In genomic region chr7:141647815-141648214, GRCm38 (mm10) we compare ENCODE assay signal across 29 mouse cellular contexts. TPM values are rescaled to one million over a fixed set of nuclear protein-coding genes. Genes with fewer than 3 reads are reported as not detected.
DNase-seq lines count a peak whose midpoint lies in the region; ATAC-seq lines count a peak whose summit lies in the region.
"Had no signal": no experiment of that assay in that cellular context is flagged by ENCODE, and none has a peak within 500 bp of the region (broad histone marks: within the 10 kb centered on the region; RNA-seq: fewer than 3 reads in every experiment).

No protein-coding gene starts in this region.

- no peak for DNase-seq in kidney, adult 18-20 months
- DNase-seq in kidney, postnatal 10 days: peak; percentile 34
- DNase-seq in kidney, adult 8-10 months: no peak
- peak; percentile 16 to 71 for DNase-seq in kidney, postnatal 25 days
- DNase-seq in heart, postnatal 4 days: no peak
- DNase-seq: adrenal gland, adult 2 months; adrenal gland, postnatal 14 days; cerebellum, adult 11 months; cerebellum, adult 2 months; cerebellum, adult 9-11 months; cerebellum, postnatal 25 days; forebrain, postnatal 0 days; gastrocnemius, postnatal 25 days; heart, adult 2 months; heart, postnatal 14 days had no signal

- H3K9ac ChIP-seq in kidney, embryonic 15.5 days: no peak overlapping the region
- H3K9ac ChIP-seq: embryonic facial prominence, embryonic 12.5 days; embryonic facial prominence, embryonic 15.5 days; forebrain, postnatal 0 days; heart, embryonic 13.5 days; hindbrain, embryonic 12.5 days; hindbrain, embryonic 15.5 days had no signal

- H3K9me3 ChIP-seq in kidney, embryonic 15.5 days (replicated peaks): no peaks in the 10 kb centered on the region
- H3K9me3 ChIP-seq: embryonic facial prominence, embryonic 12.5 days; embryonic facial prominence, embryonic 15.5 days; heart, embryonic 10.5 days; heart, embryonic 13.5 days; hindbrain, embryonic 12.5 days; hindbrain, embryonic 15.5 days had no signal

- H3K27ac ChIP-seq in kidney, embryonic 15.5 days: no peak overlapping the region
- H3K27ac ChIP-seq: embryonic facial prominence, embryonic 12.5 days; embryonic facial prominence, embryonic 15.5 days; heart, adult 2 months; heart, embryonic 10.5 days; heart, embryonic 13.5 days; hindbrain, embryonic 12.5 days; hindbrain, embryonic 15.5 days had no signal

- WGBS in kidney, embryonic 15.5 days: 50% methylated on average over 11 of the region's 11 CpGs

- H3K36me3 ChIP-seq in kidney, embryonic 15.5 days: no peaks in the 10 kb centered on the region
- H3K36me3 ChIP-seq: embryonic facial prominence, embryonic 12.5 days; embryonic facial prominence, embryonic 15.5 days; heart, embryonic 10.5 days; heart, embryonic 13.5 days; hindbrain, embryonic 12.5 days; hindbrain, embryonic 15.5 days had no signal

- H3K27me3 ChIP-seq in kidney, embryonic 15.5 days: no peaks in the 10 kb centered on the region
- H3K27me3 ChIP-seq: embryonic facial prominence, embryonic 12.5 days; embryonic facial prominence, embryonic 15.5 days; heart, embryonic 13.5 days; hindbrain, embryonic 12.5 days; hindbrain, embryonic 15.5 days had no signal

- ATAC-seq in kidney, embryonic 15.5 days (replicated peaks; ENCODE audit: low FRiP score): peak; percentile 55
- ATAC-seq: CD4-positive, CD25-positive, alpha-beta regulatory T cell, adult 4 months; forebrain, embryonic 14.5 days; forebrain, postnatal 0 days had no signal

- H3K4me2 ChIP-seq in kidney, embryonic 15.5 days: no peak overlapping the region
- H3K4me2 ChIP-seq: embryonic facial prominence, embryonic 12.5 days; embryonic facial prominence, embryonic 15.5 days; heart, embryonic 13.5 days; hindbrain, embryonic 12.5 days; hindbrain, embryonic 15.5 days had no signal

- 0 out of 2 replicates have a peak, but pooled peaks cover 2% of the 10 kb centered on the region for H3K4me1 ChIP-seq in kidney, embryonic 15.5 days
- H3K4me1 ChIP-seq: embryonic facial prominence, embryonic 12.5 days; embryonic facial prominence, embryonic 15.5 days; heart, embryonic 13.5 days; hindbrain, embryonic 12.5 days; hindbrain, embryonic 15.5 days had no signal

- no peak overlapping the region for H3K4me3 ChIP-seq in kidney, embryonic 15.5 days (replicated peaks)
- H3K4me3 ChIP-seq: embryonic facial prominence, embryonic 12.5 days; embryonic facial prominence, embryonic 15.5 days; heart, adult 2 months; heart, embryonic 10.5 days; heart, embryonic 13.5 days; hindbrain, embryonic 12.5 days; hindbrain, embryonic 15.5 days had no signal

RNA-seq across cellular contexts. Expression of gene Muc6, which starts 7.3 kb away (rescaled TPM):
- polyA plus RNA-seq in kidney, embryonic 15.5 days (2015; fragmentation: Nextera tagmentation; extraction: Ambion mirVana): 0.23 TPM in 2 replicates
- not detected for total RNA-seq in heart, postnatal 4 days (2021)
- total RNA-seq: adrenal gland, adult 2 months; adrenal gland, postnatal 14 days; forebrain, postnatal 0 days; gastrocnemius, adult 8-10 months; gastrocnemius, postnatal 25 days; heart, adult 2 months; heart, postnatal 14 days; hematopoietic stem cell, adult 5-6 weeks had no signal
- polyA plus RNA-seq: heart, adult 2 months had no signal

RNA-seq across cellular contexts. Expression of gene Muc2, which starts 42.3 kb away (rescaled TPM):
- polyA plus RNA-seq in kidney, embryonic 15.5 days (2015; fragmentation: Nextera tagmentation; extraction: Ambion mirVana): 0.40 and 1.9 TPM in 2 replicates
- total RNA-seq in heart, postnatal 4 days (2021): under 1 TPM in 1 of 2 experiments, not detected in 1; 0.74 TPM
- total RNA-seq: common myeloid progenitor, adult 5-6 weeks; granulocyte monocyte progenitor cell, adult 5-6 weeks; heart, adult 2 months; hematopoietic stem cell, adult 5-6 weeks; MEL had no signal
- polyA plus RNA-seq: CD4-positive, CD25-positive, alpha-beta regulatory T cell, adult 4 months; forebrain, embryonic 14.5 days had no signal

Comparison
In these comparisons a context has a peak if more than half of its experiments do, and no peak if none do; other contexts are left out.
1. DNase-seq: peak in kidney, postnatal 10 days (single experiment) and kidney, postnatal 25 days (2 of 2); none in kidney, adult 18-20 months (single experiment), kidney, adult 8-10 months (0 of 2) and heart, postnatal 4 days (single experiment).